Mouse (Mus musculus) cortical plate, adult 2 months (tissue): ENCODE results near the gene Gm3409. TPM values are rescaled to one million over a fixed set of nuclear protein-coding genes. Genes with fewer than 3 reads are reported as not detected.

Experiments
- H3K27ac ChIP-seq: fragments of 200-500 bp; 2 replicates; pipeline ENCODE4 v1.5.1; 2012; ENCODE audit warnings: low read length, control low read depth, inconsistent platforms; ENCODE audit not compliant: insufficient read depth
- H3K4me1 ChIP-seq: fragments of 200-500 bp; 2 replicates; pipeline ENCODE4 v1.6.1; 2011; ENCODE audit warnings: low read length; ENCODE audit not compliant: control insufficient read depth, insufficient read depth
- H3K4me3 ChIP-seq: fragments of 200-500 bp; 2 replicates; pipeline ENCODE4 v1.5.1; 2011; ENCODE audit warnings: mild to moderate bottlenecking, low read length, control low read depth; ENCODE audit not compliant: insufficient read depth
- CTCF ChIP-seq: fragments of 200-500 bp; IDR thresholded peaks from 2 replicates; pipeline ENCODE4 v1.5.1; 2011; ENCODE audit warnings: mild to moderate bottlenecking, control low read depth, low read length; ENCODE audit not compliant: insufficient read depth; ENCODE audit errors: extremely low read depth
- POLR2A ChIP-seq: fragments of 200-500 bp; IDR thresholded peaks from 2 replicates; pipeline ENCODE4 v1.6.1; 2011; ENCODE audit warnings: mild to moderate bottlenecking, low read length, control low read depth; ENCODE audit not compliant: insufficient read depth; ENCODE audit errors: extremely low read depth
- polyA plus RNA-seq: library from polyadenylated mRNA; depleted of rRNA; stranded (reverse); fragments of >200 nt; gene quantifications from 2 replicates; pipeline ENCODE4 v1.2.3, GENCODE M21; 2012; rRNA removed

The Gm3409 gene
- polyA plus RNA-seq, 1 experiment, result not detected

GRCm38 (mm10) chr5:146576668-146577067 lies 39.2 kb downstream of the Gm3409 start:
- H3K4me3 ChIP-seq, result no peak overlapping the region
- no peak overlapping the region for H3K27ac ChIP-seq
- peaks cover 2% of the 10 kb centered on the region; the same call in 1 of the 2 replicates for H3K4me1 ChIP-seq
- TF ChIP-seq POLR2A, result no peak
- no peak for TF ChIP-seq CTCF

- TF ChIP-seq POLR2A (no peak), CTCF (no peak)
- Histone ChIP-seq H3K4me3 (peak overlapping the region; percentile 81), H3K27ac (0 out of 2 replicates have a peak overlapping the region, but pooled peaks have one; percentile 7), H3K4me1 (no peaks in the 10 kb centered on the region)
Observed at GRCm38 (mm10) chr5:146584156-146584477, 46.7 kb downstream of the Gm3409 start.

GRCm38 (mm10) chr5:146584478-146585306 lies 47.2 kb downstream of the Gm3409 start, which contains the start of gene Gpr12:
Gene Gpr12, minus strand, starts transcription at chr5:146585239.
- TF ChIP-seq CTCF (no peak), POLR2A (peak; percentile 49; the same call in 1 of the 2 replicates)
- Histone ChIP-seq H3K27ac (peak within 1 kb of the TSS; percentile 62; the same call in 1 of the 2 replicates), H3K4me1 (no peaks in the 10 kb centered on the region), H3K4me3 (peak within 1 kb of the TSS; percentile 81)

- Histone ChIP-seq H3K4me1 (no peaks in the 10 kb centered on the region), H3K27ac (no peak overlapping the region), H3K4me3 (peak overlapping the region; percentile 81)
- no peak for TF ChIP-seq POLR2A
- TF ChIP-seq CTCF, result no peak
Observed at GRCm38 (mm10) chr5:146585307-146585651, 47.8 kb downstream of the Gm3409 start.

- H3K27ac ChIP-seq, result no peak overlapping the region
- H3K4me1 ChIP-seq, result no peaks in the 10 kb centered on the region
Observed at GRCm38 (mm10) chr5:146586357-146587070, 49.1 kb downstream of the Gm3409 start.

More at GRCm38 (mm10) chr5:146586357-146587070, 49.1 kb downstream of the Gm3409 start:
- no peak for TF ChIP-seq POLR2A
- TF ChIP-seq CTCF, result no peak
- H3K4me3 ChIP-seq, result no peak overlapping the region

Other genes with a start within 250 kb of the Gm3409 start
- gene Wasf3, start 152.7 kb upstream of the Gm3409 start, polyA plus RNA-seq, result 59.9 and 61.7 TPM in 2 replicates
- 0.13 and 0.19 TPM in 2 replicates for gene Gm6408, start 55.7 kb upstream of the Gm3409 start, polyA plus RNA-seq
- not detected in 2 replicates for gene Gm6370, start 46.3 kb upstream of the Gm3409 start, polyA plus RNA-seq
- not detected in 2 replicates for gene 4930449I24Rik, start 35.2 kb upstream of the Gm3409 start, polyA plus RNA-seq
- not detected in 2 replicates for gene Gm3402, start 23.5 kb upstream of the Gm3409 start, polyA plus RNA-seq
- not detected in 2 replicates for gene Gm3404, start 11.8 kb upstream of the Gm3409 start, polyA plus RNA-seq
- not detected in 2 replicates for gene Gm3415, start 18.5 kb downstream of the Gm3409 start, polyA plus RNA-seq
- gene Gpr12, start 47.6 kb downstream of the Gm3409 start, polyA plus RNA-seq, result 37.7 and 41.2 TPM in 2 replicates